Mouse (Mus musculus): ENCODE measurements around the gene Nav2. TPM values are rescaled to one million over a fixed set of nuclear protein-coding genes. Genes with fewer than 3 reads are reported as not detected.

Gene Nav2
- total RNA-seq (2021): 100 to 1,000 TPM; 200 to 220 TPM

- DNase-seq: no peak
- intact Hi-C loops (cut with DNase I): no loop called here
Observed at GRCm38 (mm10) chr7:48908521-48909341, at the start of gene Nav2. TSS of gene Nav2 (plus strand) at chr7:48908716.

GRCm38 (mm10) chr7:48859362-48859761 lies 49.2 kb upstream of the Nav2 start:
- no peak for DNase-seq
- intact Hi-C loops (cut with DNase I): no loop called here

- DNase-seq: no peak
- intact Hi-C loops (cut with DNase I): no loop called here
Observed at GRCm38 (mm10) chr7:48860948-48861347, 47.6 kb upstream of the Nav2 start.

- intact Hi-C loops (cut with DNase I): no loop called here
- DNase-seq: no peak
Observed at GRCm38 (mm10) chr7:48861796-48862195, 46.7 kb upstream of the Nav2 start.

GRCm38 (mm10) chr7:48864199-48864598 lies 44.3 kb upstream of the Nav2 start:
- intact Hi-C loops (cut with DNase I): no loop called here
- DNase-seq: no peak

GRCm38 (mm10) chr7:48864671-48865458 lies 43.7 kb upstream of the Nav2 start:
- DNase-seq: no peak
- intact Hi-C loops (cut with DNase I): no loop called here

GRCm38 (mm10) chr7:48867576-48867975 lies 40.9 kb upstream of the Nav2 start:
- intact Hi-C loops (cut with DNase I): no loop called here
- no peak for DNase-seq

GRCm38 (mm10) chr7:48870144-48870543 lies 38.4 kb upstream of the Nav2 start:
- intact Hi-C loops (cut with DNase I): no loop called here
- DNase-seq: no peak

- DNase-seq: no peak
- intact Hi-C loops (cut with DNase I): no loop called here
Observed at GRCm38 (mm10) chr7:48870579-48871180, 37.8 kb upstream of the Nav2 start.

GRCm38 (mm10) chr7:48871292-48871691 lies 37.2 kb upstream of the Nav2 start:
- intact Hi-C loops (cut with DNase I): no loop called here
- no peak for DNase-seq

GRCm38 (mm10) chr7:48875096-48875495 lies 33.4 kb upstream of the Nav2 start:
- DNase-seq: no peak
- intact Hi-C loops (cut with DNase I): loop anchor here (5.0 kb wide), 2 partner anchors 68 to 128 kb away; no protein-coding TSS in a partner anchor

- peak; percentile 34 for DNase-seq
- intact Hi-C loops (cut with DNase I): loop anchor here (5.0 kb wide), 2 partner anchors 69 to 129 kb away; no protein-coding TSS in a partner anchor
Observed at GRCm38 (mm10) chr7:48876526-48876925, 32.0 kb upstream of the Nav2 start.

- DNase-seq: no peak
- intact Hi-C loops (cut with DNase I): loop anchor here (5.0 kb wide), 2 partner anchors 71 to 131 kb away; no protein-coding TSS in a partner anchor
Observed at GRCm38 (mm10) chr7:48877786-48878390, 30.6 kb upstream of the Nav2 start.

GRCm38 (mm10) chr7:48879574-48879973 lies 28.9 kb upstream of the Nav2 start:
- intact Hi-C loops (cut with DNase I): loop anchor here (5.0 kb wide), 2 partner anchors 72 to 132 kb away; no protein-coding TSS in a partner anchor
- DNase-seq: no peak

- peak; percentile 99 for DNase-seq
- intact Hi-C loops (cut with DNase I): no loop called here
Observed at GRCm38 (mm10) chr7:48880591-48881481, 27.7 kb upstream of the Nav2 start.

GRCm38 (mm10) chr7:48881486-48881885 lies 27.0 kb upstream of the Nav2 start, which contains the start of gene E2f8:
TSS of gene E2f8 (minus strand) at chr7:48881596.
- peak; percentile 81 for DNase-seq
- intact Hi-C loops (cut with DNase I): no loop called here

- intact Hi-C loops (cut with DNase I): no loop called here
- DNase-seq: no peak
Observed at GRCm38 (mm10) chr7:48881971-48882609, 26.4 kb upstream of the Nav2 start.

GRCm38 (mm10) chr7:48883525-48884265 lies 24.8 kb upstream of the Nav2 start:
- DNase-seq: no peak
- intact Hi-C loops (cut with DNase I): no loop called here

- DNase-seq: no peak
- intact Hi-C loops (cut with DNase I): no loop called here
Observed at GRCm38 (mm10) chr7:48884266-48884611, 24.3 kb upstream of the Nav2 start.

Data from left cerebral cortex, postnatal 4 days (tissue).